Mouse (Mus musculus): Measurements from ENCODE around the gene Atxn1.

Gene Atxn1

GRCm38 (mm10) chr13:45924555-45924954 lies 40.3 kb downstream of the Atxn1 start:
- DNase-seq, result no peak

- no peak for DNase-seq
Observed at GRCm38 (mm10) chr13:45923086-45923485, 41.7 kb downstream of the Atxn1 start.

GRCm38 (mm10) chr13:45922467-45922866 lies 42.3 kb downstream of the Atxn1 start:
- DNase-seq, result no peak

- DNase-seq, result no peak
Observed at GRCm38 (mm10) chr13:45918956-45919711, 45.7 kb downstream of the Atxn1 start.

- DNase-seq, result no peak
Observed at GRCm38 (mm10) chr13:45918006-45918380, 46.8 kb downstream of the Atxn1 start.

GRCm38 (mm10) chr13:45917058-45918005 lies 47.5 kb downstream of the Atxn1 start:
- no peak for DNase-seq

GRCm38 (mm10) chr13:45915921-45916320 lies 48.9 kb downstream of the Atxn1 start:
- DNase-seq, result no peak

- no peak for DNase-seq
Observed at GRCm38 (mm10) chr13:45915026-45915425, 49.8 kb downstream of the Atxn1 start.

- no peak for DNase-seq
Observed at GRCm38 (mm10) chr13:45914117-45914516, 50.7 kb downstream of the Atxn1 start.

GRCm38 (mm10) chr13:45911848-45912247 lies 53.0 kb downstream of the Atxn1 start:
- no peak for DNase-seq

GRCm38 (mm10) chr13:45911069-45911468 lies 53.7 kb downstream of the Atxn1 start:
- no peak for DNase-seq

GRCm38 (mm10) chr13:45910348-45910747 lies 54.5 kb downstream of the Atxn1 start:
- DNase-seq, result no peak

- DNase-seq, result no peak
Observed at GRCm38 (mm10) chr13:45907181-45907691, 57.6 kb downstream of the Atxn1 start.

- no peak for DNase-seq
Observed at GRCm38 (mm10) chr13:45906438-45907166, 58.2 kb downstream of the Atxn1 start.

GRCm38 (mm10) chr13:45904955-45905354 lies 59.9 kb downstream of the Atxn1 start:
- no peak for DNase-seq

GRCm38 (mm10) chr13:45904456-45904855 lies 60.4 kb downstream of the Atxn1 start:
- DNase-seq, result no peak

- DNase-seq, result no peak
Observed at GRCm38 (mm10) chr13:45903519-45904274, 61.1 kb downstream of the Atxn1 start.

GRCm38 (mm10) chr13:45902457-45902856 lies 62.4 kb downstream of the Atxn1 start:
- no peak for DNase-seq

- DNase-seq, result no peak
Observed at GRCm38 (mm10) chr13:45900776-45901175, 64.0 kb downstream of the Atxn1 start.

- no peak for DNase-seq
Observed at GRCm38 (mm10) chr13:45897571-45897970, 67.2 kb downstream of the Atxn1 start.

GRCm38 (mm10) chr13:45894760-45895159 lies 70.0 kb downstream of the Atxn1 start:
- DNase-seq, result no peak

GRCm38 (mm10) chr13:45894234-45894633 lies 70.6 kb downstream of the Atxn1 start:
- no peak for DNase-seq

All from right cerebral cortex, postnatal 25 days (tissue).